Mouse (Mus musculus): ENCODE results near the gene A930017K11Rik. TPM values are rescaled to one million over a fixed set of nuclear protein-coding genes. Genes with fewer than 3 reads are reported as not detected.

A930017K11Rik gene
- not detected in 2 replicates for total RNA-seq (2015)
- not detected in 2 replicates for total RNA-seq (2017)

DNA sequence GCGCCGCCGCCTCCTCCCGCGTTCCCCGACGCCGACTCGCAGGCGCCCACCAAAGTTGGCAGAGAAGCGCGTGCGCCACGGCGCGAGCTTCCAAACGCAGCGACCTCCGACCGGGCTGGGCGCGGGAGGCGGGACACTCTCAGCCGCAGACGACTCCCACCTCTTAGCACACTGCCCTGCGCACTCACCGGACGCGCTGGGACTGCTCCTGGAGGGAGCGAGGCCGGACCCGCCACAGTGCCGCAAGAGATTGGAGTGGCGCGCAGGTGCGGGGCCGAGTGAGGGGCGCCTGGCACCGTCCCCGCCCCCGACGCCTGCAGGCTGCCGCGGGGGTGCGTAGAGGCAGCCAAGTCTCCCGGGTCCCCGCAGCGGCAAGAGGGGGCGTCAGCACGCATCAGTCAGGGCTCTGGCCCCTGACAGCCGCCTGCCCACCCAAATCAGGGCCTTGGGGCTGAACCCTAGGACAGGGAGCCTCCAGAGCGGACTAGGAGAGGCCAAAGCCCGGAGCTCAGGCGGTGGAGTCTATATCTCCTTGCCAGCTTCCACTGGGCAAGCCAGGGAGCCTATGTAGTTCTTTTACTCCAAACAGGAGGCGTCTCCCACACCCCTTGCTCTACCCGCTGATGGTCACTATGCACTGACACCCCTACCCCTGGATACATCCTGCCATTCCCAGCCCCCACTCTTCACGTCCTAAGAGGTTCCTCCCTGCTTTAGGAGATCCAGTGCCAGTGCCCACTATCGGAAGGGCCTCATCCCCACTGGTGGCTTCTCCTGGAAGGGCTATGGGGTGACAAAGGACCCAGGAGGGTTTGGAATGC, at the start of gene A930017K11Rik:
TSS of gene A930017K11Rik (minus strand) at position 763 of the 821 bp plus-strand sequence.
- no peak for ATAC-seq (ENCODE audit: poor library complexity, severe bottlenecking)

DNA sequence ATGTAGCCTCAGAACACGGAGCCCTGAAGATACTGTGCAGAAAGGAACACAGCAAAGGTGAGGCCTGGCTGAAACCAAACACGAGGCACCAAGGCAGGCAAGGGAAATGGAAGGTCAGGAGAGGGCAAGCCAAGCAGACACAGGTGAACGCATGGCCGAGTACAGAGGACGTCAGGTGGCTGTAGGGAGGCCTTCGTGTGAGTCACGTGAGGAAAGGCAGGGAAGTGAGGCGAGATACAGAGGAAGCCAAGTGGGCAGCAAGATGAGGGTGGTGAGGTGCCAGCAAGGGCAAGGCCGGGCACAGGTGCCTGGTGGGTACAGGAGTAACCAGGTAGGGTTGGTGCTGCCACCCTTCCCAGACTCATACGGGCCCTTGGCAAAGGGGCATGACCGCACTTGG, 46.1 kb upstream of the A930017K11Rik start:
- no peak for ATAC-seq (ENCODE audit: poor library complexity, severe bottlenecking)

DNA sequence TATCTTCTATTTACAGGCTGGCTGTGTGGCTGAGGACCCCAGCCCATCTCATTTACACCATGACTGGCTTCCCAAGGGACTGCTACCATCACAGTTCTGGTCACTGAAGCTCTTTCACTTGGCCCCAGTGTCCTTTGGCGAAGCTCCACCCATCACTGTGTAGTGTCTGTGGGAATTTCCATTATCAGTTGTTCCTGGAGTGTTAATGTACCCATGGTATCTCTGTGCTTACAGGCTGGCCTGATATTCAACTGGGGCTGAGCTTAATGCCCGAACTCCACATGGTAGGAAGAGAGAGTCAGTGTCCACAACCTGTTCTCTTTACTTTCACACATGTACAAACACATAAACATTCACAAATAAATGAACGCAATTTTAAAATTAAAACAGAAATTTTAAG, 41.1 kb upstream of the A930017K11Rik start:
- no peak for ATAC-seq (ENCODE audit: poor library complexity, severe bottlenecking)

DNA sequence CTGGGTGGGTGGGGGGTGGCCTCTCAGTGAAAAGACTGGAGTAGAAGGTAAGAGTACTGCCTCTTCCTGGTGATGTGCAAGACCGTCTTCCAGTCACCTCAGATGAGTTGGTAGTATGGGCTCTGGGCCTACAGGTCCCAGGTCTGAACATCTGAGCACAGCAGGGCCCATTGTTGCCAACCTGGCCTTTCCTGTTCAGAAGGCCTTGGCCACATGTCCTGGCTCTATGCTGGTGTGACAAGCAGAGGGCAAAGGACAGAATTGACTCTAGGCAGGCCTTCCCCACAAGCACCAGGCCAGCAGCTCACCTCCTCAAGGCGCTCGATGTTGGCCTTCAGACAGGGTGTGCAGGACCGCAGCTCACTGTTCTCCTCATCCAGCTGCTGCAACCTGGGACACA, 39.9 kb upstream of the A930017K11Rik start:
- ATAC-seq (ENCODE audit: poor library complexity, severe bottlenecking), result no peak

DNA sequence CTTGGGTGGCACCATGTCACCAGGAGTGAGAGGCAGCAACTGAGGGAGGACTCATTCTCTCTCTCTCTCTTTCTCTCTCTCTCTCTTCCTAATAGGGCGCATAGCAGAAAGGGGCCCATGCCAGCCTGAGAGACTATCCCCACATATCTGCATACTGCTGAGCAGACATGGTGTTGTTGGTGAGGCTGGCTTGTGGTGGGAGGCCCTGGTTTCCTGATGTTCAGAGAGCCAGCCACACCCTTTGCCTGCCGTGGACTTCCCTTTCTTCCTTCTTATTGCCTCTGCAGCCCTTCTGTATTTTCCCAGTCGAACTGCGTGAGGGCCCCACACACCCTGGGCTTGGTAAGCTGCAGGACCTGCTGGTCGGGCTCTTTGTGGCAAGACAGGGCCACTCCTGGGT, 38.0 kb upstream of the A930017K11Rik start:
- ATAC-seq (ENCODE audit: poor library complexity, severe bottlenecking), result peak; percentile 32

DNA sequence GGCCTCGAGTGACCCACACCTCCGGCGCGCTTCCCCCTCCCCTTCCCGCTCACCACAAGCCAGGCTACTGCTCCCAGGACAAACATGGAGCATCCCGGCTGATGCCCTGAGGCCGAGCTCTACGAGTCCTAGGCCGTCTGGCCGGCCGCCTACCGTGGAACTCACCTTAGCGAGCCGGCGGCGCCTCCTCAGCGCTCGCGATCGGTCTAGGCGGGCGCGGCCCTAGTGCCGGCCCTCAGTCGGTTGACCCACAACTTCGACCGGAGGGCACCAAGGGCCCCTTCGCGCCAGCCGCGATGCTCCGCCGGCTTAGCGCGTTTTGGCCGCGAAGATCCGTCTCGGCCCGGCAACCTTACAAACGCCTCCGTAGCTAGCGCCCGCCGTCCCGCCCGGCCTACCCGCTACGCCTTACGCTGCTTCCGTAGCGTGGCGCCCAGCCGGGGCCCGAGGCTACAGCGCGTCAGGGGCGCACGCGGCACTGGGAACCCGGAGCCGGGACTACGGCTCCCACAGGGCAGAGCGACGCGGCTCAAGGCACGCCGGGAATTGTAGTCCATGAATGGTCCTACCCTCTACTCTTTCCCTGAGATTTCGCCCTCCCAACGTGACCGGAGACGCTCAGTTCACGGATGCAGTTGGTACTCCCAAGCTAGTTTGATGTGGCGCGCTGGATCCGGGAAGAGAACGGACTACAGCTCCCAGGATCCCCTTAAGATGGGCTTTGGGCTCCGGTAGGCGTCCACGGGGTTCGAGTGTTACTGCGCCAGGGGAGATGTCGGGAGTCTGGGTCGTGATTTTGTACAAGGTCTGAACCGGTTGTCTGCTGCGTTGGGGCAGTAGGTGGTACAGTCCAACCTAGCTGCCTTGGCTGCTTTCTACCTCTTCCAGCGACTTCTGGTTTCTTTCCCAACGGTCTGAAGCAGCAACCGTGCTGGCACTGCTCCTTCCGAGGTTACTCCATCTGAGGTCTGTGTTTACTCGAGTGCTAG, 33.2 kb upstream of the A930017K11Rik start, which contains the start of gene Capn15:
TSS of gene Capn15 (minus strand) at position 491 of the 989 bp plus-strand sequence.
- peak; percentile 97 for ATAC-seq (ENCODE audit: poor library complexity, severe bottlenecking)

DNA sequence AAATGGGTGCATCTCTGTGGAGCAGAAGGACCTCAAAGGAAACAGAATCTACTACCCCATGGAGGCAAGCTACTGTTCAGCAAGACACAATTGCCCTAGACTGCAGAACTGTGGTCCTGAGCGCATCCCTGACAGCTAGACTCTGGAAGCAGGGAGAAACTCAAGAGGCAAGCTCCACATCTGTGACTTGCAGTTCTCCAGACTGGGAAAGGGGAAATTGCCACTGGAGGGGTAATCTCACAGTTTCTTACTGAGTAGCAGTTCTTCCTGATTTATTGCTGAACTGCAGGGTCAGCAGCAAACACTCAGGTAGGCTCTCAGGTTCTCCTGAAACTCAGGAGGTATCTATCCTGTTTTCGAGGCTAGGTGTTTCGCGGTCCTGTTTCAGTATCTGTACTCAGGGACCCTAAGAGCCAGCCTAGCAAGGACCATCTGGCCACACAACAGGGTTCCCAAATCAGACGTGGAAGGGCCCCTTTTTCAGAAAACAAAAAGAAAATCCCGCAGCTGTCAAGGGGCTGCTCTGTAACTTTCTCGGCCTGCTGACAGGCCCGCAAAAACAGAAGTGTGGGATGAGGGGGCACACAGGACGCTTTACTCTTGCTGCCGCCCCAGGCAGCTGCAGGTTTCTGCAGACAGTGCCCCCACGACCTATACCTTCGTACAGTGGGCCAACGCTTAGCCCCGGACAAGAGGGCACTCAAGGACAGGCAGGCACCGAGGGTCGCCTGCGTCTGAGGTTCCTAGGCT, 32.4 kb upstream of the A930017K11Rik start:
- ATAC-seq (ENCODE audit: poor library complexity, severe bottlenecking), result 0 out of 2 replicates have a peak, but pooled peaks have one; percentile 12

DNA sequence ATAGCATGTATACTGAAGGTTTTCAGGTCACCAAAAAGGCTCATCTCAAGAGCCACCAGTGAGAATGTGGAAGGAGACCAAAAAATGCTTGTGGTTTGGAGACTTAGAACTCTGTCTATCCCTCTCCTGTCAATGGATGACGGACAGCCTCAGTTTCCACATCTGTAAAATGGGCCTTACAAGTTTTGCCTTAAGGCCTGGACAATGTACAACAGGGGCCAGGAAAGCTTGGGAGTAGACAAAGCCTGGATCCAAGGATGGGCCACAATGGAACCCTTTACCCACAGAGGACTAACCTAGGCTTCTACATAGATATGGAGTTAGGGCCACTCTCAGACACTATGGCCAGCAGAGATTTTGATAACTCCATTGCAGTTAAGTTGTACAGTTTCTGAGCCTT, 31.7 kb upstream of the A930017K11Rik start:
- no peak for ATAC-seq (ENCODE audit: poor library complexity, severe bottlenecking)

DNA sequence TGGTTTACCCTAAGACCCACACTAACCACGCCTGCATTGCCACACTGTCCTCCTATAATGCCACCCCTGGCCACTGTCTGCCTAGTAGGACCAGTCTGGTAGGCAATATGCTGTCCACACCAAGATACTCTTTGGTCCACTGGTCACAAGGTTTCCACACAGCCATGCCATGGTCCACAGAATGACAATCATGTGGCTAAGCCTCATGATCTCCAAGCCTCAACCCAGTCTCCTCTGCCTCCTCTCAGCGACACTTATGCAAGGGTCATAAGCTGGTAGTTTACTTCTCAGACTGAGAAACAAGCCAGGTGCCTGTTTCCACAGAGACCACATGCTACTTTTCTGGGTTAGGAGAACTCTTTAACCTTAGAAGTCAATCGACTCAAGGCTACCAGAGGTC, 30.5 kb upstream of the A930017K11Rik start:
- no peak for ATAC-seq (ENCODE audit: poor library complexity, severe bottlenecking)

DNA sequence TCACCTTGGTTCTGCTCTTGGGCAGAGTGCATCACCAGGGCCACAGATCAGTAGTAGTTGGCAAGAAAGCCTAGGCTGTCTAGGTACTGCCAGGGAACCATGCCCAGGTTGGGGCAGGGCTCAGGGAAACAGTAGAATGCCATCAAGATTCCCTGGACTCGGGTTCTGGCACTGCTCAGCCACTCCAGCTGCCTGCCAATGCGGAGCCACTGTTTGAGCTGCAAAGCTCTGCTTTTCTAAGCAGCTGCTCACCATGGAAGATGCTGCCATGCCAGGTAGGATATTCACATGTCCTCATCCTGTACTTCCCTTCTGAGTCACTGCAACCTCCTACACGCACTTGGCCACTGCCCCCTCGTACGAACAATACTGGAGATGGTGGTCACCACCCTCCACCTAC, 28.5 kb upstream of the A930017K11Rik start:
- ATAC-seq (ENCODE audit: poor library complexity, severe bottlenecking), result no peak

DNA sequence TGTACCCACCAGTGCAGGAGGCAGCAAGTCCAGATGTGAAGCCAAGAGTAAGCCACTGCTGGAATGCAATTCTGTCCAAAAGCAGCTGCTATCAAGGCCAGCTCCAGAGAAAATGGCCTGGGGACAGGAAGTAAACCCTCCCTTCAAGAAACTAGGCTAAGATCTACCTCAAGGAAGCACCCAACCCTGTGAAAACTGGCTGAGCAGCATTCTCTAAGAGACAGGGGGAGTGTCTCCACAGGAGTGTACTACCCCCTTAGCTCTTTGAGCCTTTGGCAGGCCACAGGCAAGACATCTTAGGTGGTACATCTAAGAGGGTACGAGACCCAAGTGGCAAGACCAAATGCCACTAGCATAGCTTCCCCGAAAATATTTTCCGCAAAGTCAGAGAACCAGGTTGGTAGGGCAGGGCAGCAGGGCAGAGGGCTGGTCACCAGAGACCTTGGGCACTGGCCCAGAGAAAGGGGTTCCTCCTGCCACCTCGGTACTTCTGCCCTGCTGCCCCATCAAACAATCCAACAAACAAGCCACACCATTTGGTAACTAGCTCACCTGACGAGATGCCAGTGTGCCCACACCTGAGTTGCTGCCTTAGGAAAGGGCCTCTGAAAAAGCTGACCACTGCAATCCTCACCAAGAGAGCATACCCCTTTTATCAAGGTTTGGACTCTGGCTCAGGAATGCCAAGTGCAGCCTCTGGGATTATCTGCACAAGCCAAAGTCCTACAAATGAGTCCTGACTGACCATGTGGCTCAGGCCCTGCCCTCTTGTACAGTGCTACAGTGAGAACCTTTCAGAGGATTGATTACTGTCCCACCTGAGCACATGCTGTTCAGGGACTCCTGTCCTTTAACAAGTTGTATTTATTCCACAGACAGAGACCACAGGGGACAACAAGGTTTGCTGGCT, 27.7 kb upstream of the A930017K11Rik start:
- no peak for ATAC-seq (ENCODE audit: poor library complexity, severe bottlenecking)

DNA sequence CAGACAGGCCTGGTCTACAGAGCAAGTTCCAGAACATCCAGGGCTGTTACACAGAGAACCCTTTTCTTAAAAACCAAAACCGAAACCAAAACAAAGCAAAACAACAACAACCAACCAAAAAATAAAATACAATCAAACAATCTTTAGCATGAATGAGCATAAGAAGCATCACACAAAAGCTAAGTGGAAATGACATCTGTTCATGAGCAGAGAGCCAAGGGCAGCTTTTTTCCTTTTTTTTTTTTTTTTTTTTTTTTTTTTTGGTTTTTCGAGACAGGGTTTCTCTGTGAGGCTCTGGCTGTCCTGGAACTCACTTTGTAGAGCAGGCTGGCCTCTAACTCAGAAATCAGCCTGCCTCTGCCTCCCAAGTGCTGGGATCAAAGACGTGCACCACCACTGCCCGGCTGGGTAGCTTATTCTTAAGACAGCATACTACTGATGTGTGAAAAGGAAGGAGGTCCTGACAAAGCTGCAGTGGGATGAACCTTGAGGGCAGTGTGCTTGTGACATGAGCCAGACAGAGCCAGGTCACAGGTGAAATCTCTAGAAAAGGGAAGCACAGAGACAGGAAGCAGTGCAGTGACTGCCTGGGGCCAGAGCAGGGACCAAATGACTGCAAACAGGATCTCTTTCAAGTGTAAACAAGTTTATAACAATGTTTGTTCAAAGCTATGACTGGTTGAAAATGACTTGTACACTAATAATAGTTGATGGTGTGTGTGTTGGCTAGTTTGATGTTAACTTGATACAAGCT, 18.8 kb upstream of the A930017K11Rik start:
- peak; percentile 70 for ATAC-seq (ENCODE audit: poor library complexity, severe bottlenecking)

DNA sequence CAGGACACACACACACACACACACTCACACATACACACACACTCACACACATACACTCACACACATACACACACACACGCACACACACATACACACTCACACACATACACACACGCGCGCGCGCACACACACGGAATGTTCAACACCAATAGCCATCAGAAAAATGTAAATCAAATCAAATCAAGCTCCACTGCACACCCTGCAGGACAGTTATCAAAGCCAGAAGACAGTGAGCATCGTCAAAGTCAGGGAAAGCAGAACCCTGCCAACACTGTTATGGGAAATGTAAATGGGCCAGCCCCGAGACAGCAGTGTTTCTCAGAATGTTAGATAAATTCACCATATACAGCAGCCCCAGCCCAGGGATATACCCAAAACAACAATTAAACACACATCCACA, 18.1 kb upstream of the A930017K11Rik start:
- no peak for ATAC-seq (ENCODE audit: poor library complexity, severe bottlenecking)

DNA sequence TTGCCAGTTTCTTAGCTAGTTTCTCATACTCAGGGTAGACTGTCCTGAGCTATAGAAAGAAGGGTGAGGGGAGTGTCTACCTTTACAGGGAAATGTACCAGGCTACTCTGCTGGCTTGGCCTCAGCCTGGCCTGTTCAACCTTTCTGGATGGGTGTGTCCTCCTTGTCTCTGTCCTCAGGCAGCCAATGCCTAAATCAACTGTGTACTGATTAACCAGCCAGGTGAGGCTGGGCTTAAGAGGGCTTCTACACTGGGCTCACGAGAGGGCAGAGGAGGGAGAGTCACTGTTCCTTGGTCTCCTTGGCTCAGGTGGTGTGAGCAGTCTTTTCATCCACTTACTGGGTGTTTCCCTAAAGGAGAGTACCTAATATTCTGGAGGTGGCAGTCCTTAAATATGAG, 15.8 kb upstream of the A930017K11Rik start:
- no peak for ATAC-seq (ENCODE audit: poor library complexity, severe bottlenecking)

DNA sequence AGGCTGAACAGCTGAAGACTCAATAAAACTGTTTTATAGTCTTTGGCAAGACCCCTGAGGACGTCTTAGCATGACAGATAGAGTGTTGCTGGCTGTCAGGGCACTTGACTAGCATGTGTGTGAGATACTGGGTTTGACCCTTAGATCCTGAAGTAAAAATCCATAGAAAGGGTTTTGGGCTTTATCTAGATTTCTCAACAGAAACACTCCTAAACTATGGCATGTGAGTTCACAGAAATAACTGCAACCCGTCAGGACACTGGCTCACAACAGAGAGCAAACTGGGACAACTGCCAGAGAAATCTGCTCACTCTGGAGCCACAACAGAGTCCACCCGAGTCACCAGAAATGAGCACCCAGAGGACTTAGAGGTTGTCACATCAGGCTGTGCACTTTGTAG, 15.3 kb upstream of the A930017K11Rik start:
- ATAC-seq (ENCODE audit: poor library complexity, severe bottlenecking), result no peak

DNA sequence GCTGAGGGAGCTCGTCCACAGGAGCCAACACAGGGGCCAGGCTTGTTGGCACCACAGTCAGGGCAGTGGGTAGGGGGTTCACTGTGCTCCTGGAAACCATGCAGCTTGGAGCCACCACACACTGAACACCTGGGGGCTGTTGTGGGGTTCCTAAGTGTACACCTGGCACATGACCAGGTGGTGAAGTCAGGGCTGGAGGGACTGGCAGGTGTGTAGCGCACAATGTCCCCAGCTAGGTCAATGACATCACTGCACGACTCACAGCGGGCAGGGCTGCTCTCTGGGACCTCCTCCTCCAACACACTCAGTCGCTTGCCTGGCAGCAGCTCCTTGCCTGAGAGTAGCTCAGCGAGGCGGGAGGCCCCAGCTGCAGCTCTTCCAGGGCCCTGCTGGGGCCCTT, 11.9 kb upstream of the A930017K11Rik start:
- ATAC-seq (ENCODE audit: poor library complexity, severe bottlenecking), result no peak

DNA sequence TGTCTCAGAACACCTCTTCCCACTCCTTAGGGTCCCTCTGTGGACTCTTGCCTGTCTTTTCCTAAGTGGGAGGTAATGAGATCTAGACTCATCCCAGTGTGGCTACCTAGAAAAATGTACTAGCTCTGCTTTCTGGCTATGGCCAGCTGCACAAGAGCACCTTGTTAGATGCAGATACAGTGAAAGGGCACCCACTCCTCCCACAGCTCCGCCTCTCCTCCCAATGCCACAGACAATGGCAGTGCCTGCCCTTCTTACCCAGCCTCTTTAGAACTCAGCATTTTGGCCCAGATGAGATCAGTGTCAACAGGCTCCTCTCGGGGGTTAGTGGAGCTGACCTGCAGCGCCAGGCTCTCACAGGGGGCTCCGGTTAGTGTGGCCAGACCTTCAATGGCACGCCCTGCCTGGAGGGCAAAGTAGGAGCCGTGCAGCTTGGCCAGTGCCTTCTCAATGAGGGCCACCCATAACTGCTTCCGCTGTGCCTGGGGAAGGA, 10.1 kb upstream of the A930017K11Rik start:
- no peak for ATAC-seq (ENCODE audit: poor library complexity, severe bottlenecking)

DNA sequence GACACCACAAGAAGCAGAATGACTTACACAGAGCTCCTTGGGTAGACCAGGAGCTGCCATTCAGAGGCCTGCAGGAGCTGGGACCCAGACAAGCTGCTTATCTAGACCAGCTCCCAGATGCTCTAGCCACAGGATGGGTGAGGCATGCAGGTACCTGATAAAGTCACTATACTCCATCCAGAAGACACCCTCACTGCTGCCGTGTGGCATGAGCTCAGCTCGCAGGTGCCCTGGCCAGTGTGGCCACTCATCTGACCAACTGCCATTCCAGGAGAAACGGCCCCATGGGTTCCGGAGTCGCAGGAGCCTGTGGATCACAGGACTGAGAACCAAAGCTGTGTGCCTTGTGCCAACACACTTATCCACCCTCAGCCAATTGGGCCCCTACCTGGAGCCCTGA, 9.2 kb upstream of the A930017K11Rik start:
- 0 out of 2 replicates have a peak, but pooled peaks have one; percentile 30 for ATAC-seq (ENCODE audit: poor library complexity, severe bottlenecking)
